Mouse (Mus musculus): ENCODE measurements at regions not wholly inside any gene's neighbourhood (a gene's known extent, or its start where the extent isn't known, plus 50 kb on each side); places are given as distances from the start of the nearest gene placed in this dataset.
A peak's percentile ranks its signal among the peaks of the same experiment; 100 is the strongest.

DNA sequence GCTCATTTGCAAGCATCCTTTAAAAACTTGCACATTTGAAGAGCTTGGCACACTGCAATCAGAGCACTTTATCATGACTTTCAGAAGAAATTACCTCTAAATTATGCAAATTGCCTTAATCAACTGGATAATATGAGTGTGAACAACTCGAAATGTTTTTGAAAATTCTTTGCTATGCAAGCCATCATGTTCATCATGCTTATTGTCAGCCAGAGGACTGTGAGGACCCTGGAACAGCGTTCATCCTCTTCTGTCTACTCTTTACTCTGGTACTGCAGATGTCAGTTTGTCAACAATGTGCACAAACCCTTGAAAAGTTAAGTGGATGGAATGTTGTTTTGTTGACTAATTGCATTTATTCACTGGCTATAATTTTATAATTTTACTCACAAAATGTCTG is 1899.9 kb upstream of the Slc39a10 start:
- DNase-seq = no peak

DNA sequence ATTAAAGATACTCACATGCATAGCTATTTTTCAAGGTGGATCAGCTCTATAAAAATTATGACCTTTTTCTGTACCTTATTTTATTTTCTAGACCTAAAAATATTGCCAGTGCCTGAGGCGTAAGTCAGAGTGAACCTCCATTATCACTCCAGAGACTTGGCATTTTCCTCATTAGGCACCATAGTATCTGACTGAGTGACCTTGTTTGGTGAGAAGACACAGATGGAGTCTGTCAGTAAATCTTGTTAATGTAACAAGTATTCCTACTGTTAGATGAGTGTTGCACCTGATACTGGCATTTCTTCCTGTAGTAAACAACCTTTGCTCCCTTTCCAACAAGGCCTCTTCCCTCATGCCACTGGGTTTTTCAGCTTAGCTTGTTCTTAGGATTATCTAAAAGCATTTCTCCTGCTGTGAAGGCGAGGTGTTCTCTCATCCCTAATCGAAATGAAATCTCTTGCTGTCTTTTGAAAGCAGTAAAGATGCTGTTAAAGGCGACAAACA is 1860.7 kb upstream of the Slc39a10 start:
- DNase-seq = peak; percentile 32 to 39

DNA sequence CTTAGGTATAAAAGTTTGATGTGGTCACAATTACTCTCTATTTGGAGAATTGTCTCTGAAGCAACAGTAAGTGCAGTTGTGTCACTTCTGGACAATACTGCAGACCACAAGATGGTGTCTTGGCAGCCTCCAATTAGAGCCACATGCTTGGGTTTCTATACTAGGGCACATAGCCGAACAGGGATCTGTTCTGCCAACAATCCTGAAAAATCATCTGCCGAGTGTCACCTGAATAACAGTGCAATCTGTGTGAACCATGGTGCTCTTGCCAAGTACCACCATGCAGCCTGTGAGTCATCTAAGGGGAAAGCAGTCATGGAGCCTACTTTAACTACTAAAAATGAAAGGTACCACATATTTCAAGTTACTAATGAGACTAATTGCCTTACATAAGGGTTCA is 1840.9 kb upstream of the Slc39a10 start:
- peak; percentile 87 to 93 for DNase-seq

DNA sequence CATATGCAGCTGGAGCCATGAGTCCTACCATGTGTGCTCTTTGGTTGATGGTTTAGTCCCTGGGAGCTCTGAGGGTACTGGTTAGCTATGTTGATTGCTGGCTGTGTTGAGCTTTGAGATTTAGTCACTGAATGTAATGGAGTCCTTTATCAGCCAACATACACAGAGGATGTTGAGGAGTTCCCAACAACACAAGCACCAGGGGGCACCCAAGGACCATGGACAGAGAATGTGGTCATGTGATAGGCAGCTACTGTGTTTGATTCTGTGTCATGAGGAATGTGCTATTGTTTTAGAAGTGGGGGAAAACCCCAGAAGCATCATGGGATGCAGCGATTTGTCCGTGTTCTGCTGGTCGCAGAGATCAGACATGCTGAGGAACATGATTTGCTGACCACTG is 1816.0 kb upstream of the Slc39a10 start:
- DNase-seq = peak; percentile 20 to 39

All from cerebellum, adult 18-20 months (tissue).